Mouse (Mus musculus) left cerebral cortex, adult 11 months (tissue): ENCODE measurements around the gene 1810055G02Rik.

Experiments
- DNase-seq: peaks from one replicate; pipeline ENCODE4 v3.0.0; 2022; ENCODE audit warnings: low spot score

1810055G02Rik gene

DNA sequence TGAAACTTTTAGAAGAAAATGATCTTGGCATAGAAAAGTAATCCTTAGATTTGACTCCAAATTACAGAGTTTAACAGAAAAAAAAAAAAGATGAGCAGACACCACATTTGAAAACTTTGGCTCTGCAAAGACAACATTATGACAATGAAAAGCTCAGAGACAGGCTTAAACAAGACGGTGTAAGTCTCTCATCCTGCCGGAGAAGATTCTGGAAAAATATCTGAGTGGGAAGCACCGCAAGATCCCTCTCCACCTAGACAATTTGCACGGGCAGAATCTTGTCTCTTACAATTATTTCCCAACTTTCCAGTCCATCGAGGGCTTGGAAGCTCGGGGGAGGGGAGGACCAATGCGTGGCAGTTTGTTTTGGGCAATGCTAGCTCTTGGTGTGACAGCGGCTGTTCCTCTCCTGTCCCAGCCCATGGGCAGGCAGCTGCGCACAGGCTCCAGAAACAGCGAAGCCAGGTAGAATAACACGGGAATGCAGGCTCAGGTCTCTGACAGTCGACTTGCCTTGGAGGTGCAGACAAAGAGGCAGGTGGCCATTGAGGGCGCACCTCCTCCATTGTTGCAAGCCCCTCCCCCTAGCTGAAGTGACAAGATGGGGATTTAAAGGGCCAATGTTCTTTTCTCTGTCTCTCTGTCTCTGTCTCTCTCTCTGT, 35.9 kb downstream of the 1810055G02Rik start:
- no peak for DNase-seq

DNA sequence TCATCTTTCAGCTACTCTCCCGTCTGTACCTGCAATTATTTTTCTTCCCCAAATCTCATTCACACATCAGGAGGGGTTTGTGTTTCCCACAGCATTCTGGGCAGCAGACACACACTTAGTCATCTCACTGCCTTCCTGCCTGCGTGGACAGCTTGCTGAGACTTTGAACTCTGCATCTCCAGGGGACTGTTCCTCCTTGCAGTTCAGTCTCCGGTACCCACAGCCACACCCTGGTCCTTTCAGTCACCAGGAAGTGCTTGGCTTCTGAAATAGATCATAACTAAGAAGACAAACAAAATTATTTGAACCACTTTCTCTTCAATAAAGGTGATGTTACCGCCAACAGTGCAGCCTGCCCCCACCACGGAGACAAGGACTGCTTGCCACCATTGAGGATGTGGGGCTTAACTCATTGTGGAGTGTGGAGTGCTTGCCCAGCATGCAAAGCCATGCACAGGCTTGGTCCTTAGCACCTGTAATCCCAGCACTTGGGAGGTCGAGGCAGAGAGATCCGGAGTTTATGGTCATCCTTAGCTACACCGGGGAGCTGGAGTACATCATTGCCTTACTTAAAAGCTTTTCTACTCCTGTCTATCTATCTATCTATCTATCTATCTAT, 44.6 kb downstream of the 1810055G02Rik start:
- DNase-seq = no peak

DNA sequence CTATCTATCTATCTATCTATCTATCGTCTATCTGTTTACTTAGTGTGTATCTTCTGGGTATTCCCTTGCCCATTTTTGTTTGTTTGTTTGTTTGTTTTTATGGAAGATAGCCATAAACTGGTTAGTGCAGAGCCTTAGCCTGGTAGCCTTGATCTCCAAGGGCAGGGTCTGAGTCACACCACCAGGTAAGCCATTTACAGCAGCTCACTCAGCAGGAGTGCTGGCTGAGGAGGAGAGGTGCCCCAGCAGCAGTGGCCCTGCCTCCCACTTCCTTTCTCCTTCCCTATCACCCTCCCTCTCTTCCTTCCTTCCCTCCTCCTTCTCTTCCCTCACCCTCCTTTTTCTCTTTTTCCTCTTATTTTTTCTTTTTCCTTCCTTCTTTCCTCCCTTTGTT, 45.1 kb downstream of the 1810055G02Rik start:
- no peak for DNase-seq

DNA sequence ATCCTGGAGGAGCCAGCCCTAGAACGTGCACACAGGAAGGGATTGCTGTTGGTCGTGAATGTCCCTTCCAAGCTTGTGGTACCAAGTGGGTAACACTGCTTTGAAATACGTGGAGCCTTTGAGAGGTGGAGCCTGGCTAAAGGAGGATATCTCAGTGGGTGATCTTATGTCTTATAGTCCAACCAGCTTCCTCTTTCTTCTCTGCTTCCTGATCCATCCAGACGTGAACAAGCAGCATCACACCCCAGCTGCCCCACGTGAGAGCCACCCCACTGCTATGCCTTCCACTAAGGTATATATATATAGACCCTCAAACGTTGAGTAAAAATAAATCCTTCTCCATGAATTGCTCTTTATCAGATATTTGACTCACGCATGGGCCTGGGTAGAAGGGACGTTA, 45.6 kb downstream of the 1810055G02Rik start:
- DNase-seq = no peak

DNA sequence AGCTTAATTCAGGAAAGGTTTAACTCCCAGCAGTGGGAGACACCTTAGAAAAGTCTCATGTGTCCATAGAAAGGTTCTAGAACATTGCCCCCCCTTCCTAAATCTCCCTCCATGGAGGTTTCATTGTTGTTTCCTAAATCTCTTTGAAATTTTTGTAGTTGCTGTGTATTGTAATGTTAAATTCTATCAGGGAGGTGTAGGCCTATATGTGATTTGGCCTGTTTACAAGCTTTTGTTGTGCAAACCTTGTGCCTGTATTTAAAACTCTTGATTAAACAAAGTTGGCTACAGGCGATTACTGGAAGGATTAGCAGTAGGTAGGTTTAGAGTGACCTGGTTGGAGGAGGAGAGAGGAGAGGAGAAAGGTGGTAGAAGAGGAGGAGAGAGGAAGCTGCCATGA, 49.8 kb downstream of the 1810055G02Rik start:
- DNase-seq = no peak

DNA sequence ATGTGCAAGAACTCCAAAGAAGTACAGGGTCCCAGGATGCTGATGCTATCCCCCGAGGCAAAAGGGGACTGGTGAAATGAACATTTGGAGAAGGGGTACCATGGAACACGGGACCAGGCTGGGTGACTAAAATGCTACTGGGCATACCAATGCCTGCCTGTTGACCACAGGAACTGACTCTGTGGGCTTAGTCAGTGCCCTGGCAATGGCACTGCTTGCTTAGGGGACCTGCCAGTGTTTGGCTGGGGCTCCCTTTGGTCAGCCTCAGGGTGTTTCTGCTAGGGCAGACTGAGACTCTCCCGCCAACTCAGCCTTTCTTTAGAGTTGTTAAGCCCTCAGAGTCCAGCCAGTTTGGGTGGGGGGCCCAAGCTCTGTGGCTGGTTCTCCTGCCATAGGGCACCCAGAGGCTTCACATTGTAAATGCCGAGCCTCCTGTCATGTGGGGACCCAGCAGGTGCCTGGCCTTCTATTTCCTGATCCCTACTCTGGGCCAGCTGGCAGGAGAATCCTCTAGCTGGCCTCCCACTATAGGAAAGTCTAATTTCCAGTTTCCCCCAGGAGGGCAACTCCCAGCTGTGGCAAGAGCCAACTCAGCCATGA, 57.2 kb downstream of the 1810055G02Rik start:
- DNase-seq = no peak

DNA sequence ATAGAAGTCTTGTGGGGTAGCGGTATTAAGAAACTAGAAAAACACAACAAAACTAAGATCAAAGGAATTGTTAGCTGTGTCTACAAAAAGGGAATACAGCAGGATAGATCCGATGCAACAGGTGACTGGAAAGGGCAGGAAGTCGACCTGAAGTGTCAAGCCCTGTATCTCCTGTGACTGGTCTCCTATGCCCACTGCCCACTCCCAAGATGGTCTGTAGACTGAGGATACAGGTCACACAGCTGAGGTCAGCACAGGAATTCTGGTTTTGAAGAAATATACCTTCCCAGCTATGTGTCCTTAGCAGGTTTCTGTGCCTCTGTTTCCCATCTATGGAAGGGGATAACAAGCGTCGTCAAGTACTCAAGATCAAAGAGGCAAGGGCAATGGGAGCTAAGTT, 58.3 kb downstream of the 1810055G02Rik start:
- no peak for DNase-seq

DNA sequence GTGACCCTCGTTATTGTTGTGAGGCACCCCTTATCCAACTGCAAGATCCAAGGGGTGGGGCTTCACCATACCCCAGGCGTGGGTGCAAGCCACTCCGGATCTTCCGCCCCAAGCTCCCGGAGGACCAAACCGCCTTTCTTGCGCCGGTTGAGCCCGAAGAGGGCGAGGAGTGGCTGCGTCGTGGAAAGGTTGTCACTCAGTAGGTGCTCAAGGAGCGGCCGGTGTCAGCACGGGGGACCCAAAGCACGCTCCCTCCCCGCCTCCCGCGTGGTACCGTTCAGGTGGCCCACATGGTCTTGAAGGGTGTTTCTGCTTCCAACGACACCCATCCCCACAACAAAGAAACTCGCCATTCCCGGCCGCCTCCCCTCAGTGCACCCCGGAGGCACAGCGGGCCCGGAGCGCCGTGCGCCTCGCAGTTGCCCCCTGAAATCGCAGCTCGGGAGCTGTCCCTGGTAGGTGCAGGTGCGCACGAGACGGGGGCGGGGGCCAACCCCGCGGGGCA, 59.2 kb downstream of the 1810055G02Rik start, which contains the start of gene Kmt5b:
Gene Kmt5b (plus strand): TSS at position 146 of the 505 bp plus-strand sequence.
- DNase-seq = no peak
